Mouse (Mus musculus) mature B cell (primary cell): ENCODE results near the gene Llph.
"Not testable (repeated sequence)": the region's sequence is repeated elsewhere in the genome, so short reads cannot be mapped to it uniquely, and the experiment has no call there.

Source experiments
- in situ Hi-C: fragments of 300-500 bp; cut with MboI; formaldehyde crosslinking; loops from 2 replicates; pipeline ENCODE4 v1.14.3; 2019

Gene Llph

DNA sequence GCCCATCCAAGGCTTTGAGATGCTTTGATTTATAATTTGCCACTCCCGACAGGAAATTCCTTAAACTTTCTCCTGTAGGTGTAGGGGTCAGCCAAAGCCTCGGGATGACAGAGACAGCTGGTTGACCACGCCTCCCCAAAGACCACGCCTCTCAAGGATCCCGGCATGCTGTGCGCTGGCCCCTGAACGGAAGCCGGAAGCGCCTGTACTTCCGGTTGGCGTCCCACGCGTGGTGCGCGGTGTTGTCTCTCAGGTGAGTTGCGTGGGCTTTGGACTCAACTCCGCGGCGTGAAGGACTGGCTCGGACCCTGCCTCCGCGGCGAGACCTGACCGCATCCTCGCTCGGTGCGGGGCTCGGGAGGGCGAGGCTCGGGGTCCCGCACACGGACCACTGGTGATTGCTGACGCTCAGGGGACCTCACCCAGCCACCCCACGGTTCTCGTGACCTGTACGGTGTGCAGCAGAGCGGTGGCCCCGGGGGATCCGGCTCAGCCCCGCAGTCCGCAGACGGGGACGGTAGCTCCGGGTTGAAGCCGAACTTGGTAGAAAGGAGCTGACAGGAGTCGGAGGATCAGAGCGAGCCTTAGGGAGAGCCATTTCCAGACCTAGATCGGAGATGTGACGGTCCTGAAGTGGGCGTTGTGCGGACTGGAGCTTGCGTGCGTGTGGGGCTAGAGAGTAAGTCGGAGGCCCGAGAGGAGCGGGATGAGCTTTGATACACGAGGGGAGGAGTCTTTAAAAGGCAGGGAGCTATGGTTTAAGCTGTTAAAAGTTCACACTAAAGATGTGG is at the start of gene Llph:
Llph (plus strand) TSS at position 200 of the 791 bp plus-strand sequence.
- in situ Hi-C loops = no loop called here

DNA sequence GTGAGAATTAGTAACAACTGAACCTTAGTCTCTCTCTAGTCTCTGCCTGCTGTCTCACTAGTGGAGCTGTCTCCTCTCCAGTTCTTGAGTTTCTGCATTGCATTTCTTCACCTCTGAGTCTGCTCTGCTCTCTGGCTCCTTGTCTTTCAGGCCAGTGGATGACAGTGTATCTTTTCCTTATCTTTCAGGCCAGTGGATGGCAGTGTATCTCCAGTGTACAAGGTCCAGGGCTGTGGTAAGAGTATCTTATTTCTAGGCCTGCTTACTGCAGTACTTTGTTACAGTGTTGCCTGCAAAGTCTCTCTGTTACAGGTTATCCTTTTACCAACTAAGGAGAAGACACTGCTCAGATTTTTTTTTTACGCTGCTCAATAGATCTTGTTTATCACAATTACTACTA is 44.0 kb upstream of the Llph start:
- in situ Hi-C loops = no loop called here

DNA sequence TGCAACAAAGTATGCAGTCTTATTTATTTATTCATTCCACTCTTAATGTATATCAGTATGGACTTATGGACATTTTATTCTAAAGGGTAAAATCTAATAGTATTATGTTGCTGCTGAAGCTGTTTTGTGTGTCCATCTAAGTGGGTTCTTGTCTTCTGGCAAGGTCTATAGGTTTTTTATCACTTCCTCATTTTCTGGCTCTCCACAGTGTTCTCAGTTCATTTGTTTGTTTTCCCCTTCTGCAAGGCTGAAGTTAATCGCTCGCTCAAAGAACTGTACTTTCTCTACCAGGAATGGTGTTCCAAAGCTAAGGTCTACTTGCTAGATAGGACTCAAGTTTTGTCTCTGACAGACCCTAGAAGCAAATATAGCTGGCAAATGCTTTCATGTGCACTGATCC is 43.5 kb upstream of the Llph start:
- in situ Hi-C loops = no loop called here

GRCm38 (mm10) chr10:120188513-120188912 is 38.4 kb upstream of the Llph start:
- in situ Hi-C loops = no loop called here

DNA sequence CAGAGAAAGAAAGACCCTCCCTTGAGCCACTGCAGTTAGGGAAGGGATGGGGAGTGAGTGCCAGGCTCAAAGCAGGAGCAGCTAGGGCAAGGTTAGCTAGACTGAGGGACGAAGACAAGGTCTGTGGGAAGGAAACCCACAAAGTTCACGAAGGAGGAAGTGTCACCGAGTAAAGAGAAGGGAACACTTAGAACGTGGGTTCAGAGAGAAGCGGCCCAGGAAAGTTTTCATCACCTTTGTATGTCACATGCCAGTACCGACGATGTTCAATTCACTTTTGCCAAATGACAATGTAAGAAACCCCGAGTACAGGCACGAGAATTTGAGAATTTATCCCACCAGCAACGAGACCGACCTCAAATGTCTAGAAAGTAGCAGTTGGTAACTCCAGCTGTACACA is 37.6 kb upstream of the Llph start:
- in situ Hi-C loops = no loop called here

DNA sequence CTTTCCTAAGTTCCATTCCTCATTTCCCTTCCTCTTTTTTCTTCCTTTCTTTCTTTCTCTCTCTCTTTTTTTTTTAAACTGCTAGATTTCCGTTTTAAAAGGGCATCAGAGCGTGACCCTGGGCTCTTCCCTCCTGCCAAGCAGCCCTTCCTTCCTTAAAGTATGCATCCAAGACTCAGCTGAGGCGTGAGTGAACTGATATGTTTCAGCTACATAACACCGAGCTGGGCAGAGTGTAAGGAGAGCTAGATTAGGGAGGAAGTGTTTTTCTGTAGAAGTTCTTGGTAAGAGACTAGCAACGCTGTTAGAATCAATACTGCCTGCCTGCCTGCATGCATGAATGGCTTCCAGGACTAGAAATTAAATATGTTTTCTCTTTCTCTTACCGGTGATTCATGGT is 37.1 kb upstream of the Llph start:
- in situ Hi-C loops = no loop called here

- in situ Hi-C loops = no loop called here
Observed at GRCm38 (mm10) chr10:120191165-120191564, 35.7 kb upstream of the Llph start.

- in situ Hi-C loops = no loop called here
Observed at GRCm38 (mm10) chr10:120192278-120192677, 34.6 kb upstream of the Llph start.

DNA sequence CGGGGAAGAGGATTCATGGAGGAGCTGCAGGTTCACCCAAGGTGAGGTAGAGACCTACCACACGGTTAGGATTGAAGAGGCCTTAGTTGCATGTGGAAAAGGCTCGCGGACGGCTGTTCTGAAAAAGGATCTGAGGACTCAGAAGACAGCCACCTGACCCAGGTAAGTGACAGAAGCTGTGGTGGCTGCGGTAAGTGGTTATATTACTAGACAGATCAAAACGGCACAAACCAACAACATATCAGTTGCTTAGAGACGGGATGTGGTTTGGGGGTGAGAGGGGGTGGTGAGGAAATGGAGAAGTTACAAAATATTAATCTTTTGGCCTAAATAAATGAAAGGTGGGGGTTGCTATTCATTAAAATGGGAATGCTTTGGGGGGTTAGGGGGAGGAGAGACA is 33.6 kb upstream of the Llph start:
- in situ Hi-C loops = no loop called here

- in situ Hi-C loops = no loop called here
Observed at GRCm38 (mm10) chr10:120197061-120197835, 29.6 kb upstream of the Llph start.

- in situ Hi-C loops = no loop called here
Observed at GRCm38 (mm10) chr10:120201131-120201921, 25.5 kb upstream of the Llph start, which contains the start of gene Tmbim4. Gene Tmbim4, plus strand, starts transcription at chr10:120201590.

- in situ Hi-C loops = no loop called here
Observed at GRCm38 (mm10) chr10:120201961-120202402, 24.9 kb upstream of the Llph start, which contains the start of gene Irak3. Gene Irak3, minus strand, starts transcription at chr10:120202130.

DNA sequence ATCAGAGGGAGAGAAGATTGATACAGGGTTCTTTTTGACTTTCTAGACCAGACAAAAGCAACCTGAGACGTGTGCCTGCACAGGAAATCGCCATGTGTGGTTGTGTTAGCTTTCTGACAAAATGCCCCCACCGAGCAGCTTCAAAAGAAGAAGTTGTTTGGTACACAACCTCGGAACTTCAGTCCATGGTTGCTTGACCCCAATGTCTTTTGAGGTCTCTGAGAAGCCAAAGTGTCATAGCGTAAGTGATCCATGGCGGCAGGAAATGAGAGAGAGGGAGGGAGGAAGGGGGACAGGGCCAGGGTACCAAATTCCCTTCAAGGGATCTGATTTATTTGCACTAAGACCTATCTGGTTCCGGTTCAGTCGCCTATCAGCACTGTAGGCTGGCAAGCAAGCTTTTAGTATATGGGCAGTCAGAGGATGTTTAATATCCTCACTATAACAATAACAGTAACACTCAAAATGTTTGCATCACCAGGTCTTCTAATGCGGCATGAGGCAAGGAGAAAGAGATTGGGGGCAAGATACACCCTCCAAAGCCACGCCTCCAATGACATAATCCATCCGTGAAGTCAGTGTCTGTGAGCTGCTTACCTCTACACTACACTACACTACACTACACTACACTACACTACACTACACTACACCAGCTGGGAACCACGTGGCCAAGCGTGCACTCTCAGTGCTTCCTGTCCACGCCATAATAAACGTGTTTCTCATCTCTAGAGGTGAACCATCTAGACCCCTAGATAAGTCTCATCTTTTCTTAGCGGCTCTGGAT is 24.2 kb upstream of the Llph start:
- in situ Hi-C loops = no loop called here

DNA sequence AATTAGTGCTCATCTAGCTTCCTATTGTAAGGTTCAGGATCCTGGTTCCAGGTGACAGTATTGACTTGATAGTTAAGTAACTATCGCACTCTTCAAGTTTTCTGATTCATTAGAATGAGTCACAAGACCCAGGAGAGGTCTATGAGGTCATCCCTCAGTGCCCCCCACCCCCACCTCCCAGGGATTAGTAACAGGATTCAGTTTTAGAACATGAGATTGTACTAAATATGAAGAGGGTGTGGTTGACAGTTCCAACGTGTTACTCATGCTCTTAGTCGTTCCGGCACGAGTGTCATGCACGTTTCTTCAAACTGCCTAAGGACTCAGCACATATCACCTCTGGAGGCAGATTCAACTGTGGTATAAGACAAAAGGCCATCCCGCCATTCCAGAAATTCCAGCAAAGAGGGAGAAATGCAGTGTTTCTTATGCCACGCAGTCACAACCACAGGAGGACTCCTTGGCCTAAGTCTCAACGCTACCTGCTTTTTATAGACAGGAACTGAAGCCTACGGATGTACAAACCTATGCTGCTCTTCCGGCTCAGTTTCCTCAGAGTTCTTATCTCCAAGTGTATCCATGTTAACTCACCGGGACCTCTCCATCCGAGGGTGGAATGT is 22.2 kb upstream of the Llph start:
- in situ Hi-C loops = no loop called here

DNA sequence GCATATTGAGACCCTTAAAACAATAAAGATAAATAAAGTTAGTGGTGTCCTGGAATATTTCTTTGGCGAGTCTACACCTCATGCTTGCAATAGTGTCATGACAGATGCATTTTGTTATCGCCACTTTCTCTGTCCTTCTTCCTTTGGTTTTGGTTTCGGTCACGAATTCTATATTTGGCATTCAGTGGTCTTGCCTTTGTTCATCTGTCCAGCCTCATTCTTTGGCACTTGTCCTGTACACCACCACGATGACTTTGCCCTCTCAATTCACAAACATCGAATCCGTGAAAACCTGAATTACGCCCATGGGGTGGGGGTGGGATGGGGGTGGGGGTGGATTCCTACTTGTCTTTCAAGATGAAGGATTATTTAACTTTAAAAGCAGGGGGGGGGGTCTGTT is 18.9 kb upstream of the Llph start:
- in situ Hi-C loops = no loop called here

DNA sequence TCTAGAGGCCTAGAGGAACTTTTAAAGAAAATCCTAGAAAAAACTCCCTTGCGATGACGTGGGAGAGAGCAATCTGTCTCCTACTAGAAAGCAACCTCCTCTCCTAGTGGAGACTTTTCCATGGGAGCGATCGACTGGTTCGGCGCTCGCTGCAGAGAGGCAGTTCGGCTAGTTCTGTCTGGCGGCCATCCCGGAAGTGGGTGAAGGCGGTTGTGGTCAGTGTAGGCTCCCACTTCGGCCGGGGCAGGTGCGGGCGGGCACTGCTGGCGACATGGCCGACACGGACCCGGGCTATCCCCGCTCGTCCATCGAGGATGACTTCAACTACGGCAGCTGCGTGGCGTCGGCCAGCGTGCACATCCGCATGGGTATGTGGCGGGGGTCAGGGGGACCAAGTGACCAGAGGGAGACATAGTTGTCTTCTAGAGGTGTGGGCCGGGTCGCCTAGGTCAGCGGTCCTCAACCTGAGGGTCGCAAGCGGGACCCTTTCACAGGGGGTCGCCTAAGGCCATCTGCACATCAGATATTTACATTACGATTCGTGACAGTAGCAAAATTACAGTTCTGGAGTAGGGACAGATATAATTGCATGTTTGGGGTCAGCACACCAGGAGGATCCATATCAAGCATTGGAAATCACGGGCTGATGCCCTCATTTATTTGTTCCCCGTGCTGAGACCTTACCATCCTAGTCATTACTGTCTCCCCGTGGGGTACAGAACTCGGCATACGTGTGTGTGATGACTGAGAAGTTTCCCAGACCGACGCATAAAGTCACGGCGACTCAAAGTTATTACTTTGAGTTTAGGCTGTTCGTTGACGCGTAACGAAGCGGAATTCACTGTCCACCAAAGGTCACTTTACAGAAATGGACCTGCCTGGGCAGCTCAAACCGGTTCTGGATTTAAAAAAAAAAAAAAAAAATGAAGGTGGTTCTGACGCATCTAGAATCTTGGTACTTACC is 18.0 kb upstream of the Llph start:
- in situ Hi-C loops = no loop called here

DNA sequence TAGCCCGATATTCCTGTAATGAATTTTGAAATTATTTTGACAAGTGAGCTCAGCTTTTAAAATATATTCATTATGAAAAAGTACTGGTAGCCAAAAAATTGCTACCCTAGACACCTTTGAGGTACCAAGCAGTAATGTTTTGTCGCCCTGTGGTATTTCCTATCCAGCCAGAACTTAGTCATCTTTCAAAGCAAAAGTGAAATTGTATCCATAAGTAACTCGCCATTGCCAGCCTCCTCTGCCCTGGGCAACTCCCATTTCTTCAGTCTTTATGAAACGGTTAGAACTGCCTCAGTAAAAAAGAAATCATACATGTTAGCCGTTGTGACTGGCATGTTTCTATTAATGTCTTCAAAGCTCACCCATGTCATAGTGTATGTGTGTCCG is 17.3 kb upstream of the Llph start:
- in situ Hi-C loops = no loop called here

GRCm38 (mm10) chr10:120210096-120210495 is 16.8 kb upstream of the Llph start:
- in situ Hi-C loops = no loop called here

DNA sequence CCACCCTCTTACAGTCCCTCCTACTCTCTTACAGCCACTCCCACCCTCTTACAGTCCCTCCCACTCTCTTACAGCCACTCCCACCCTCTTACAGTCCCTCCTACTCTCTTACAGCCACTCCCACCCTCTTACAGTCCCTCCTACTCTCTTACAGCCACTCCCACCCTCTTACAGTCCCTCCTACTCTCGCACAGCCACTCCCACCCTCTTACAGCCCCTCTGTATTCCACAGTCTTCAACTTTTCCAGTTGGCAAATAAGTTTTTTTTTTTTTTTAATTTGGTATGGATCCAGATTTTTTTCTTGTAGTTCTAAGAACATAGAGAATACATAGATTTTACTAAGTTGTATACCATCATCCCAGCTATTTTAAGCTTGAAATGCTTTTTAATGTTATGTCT is 9.8 kb upstream of the Llph start:
- in situ Hi-C loops = not testable (repeated sequence)

DNA sequence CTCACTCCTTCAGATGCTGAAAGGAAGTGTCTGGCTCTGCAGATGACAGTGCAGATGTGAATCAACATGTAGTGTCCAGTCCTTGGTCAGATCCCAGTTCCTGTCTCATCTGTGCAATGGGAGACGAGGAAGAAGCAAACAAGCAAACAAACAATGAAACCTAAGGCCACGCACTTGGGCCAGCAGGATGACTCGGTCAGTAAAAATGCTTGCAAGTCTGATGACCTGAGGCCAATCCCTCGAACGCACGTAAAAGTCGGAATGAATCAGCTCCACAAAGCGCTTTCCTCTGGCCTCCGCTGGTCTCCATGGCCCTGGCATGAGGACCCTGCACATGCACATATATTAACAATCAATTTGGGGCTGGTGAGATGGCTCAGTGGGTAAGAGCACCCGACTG is 7.9 kb upstream of the Llph start:
- in situ Hi-C loops = no loop called here
